Mouse (Mus musculus): ENCODE measurements around the gene Prkce. TPM values are rescaled to one million over a fixed set of nuclear protein-coding genes. Genes with fewer than 3 reads are reported as not detected.

Gene Prkce
- total RNA-seq, 2 experiments from 2014 or later: 8.7 TPM

- no peak for DNase-seq
- intact Hi-C loops (cut with DNase I; ENCODE audit: low total_unique reads): no loop called here
Observed at GRCm38 (mm10) chr17:86170164-86170958, 2.8 kb downstream of the Prkce start.

GRCm38 (mm10) chr17:86175516-86175915 lies 7.9 kb downstream of the Prkce start:
- intact Hi-C loops (cut with DNase I; ENCODE audit: low total_unique reads): no loop called here
- no peak for DNase-seq

- no peak for DNase-seq
- intact Hi-C loops (cut with DNase I; ENCODE audit: low total_unique reads): no loop called here
Observed at GRCm38 (mm10) chr17:86176722-86177121, 9.1 kb downstream of the Prkce start.

DNA sequence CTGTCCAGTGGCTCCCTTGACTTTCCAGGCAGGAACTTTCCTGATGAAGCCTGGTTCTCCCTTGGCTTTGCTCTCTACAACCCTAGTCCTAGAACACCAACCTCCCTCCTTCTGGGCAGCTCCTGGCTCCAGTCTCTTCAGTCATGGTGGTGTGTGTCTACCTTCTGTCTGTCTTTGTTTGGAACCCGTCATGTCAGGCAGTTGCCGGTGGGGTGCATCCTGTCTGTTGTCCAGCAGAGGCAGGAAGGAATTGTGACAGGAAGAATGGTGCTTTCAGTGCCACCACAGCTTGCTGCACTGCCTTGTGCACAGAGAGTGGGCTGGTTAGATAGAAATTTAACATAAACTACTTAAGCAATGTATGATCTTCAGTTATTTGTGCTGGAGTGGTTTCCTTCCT lies 16.2 kb downstream of the Prkce start:
- intact Hi-C loops (cut with DNase I; ENCODE audit: low total_unique reads): no loop called here
- DNase-seq: no peak

DNA sequence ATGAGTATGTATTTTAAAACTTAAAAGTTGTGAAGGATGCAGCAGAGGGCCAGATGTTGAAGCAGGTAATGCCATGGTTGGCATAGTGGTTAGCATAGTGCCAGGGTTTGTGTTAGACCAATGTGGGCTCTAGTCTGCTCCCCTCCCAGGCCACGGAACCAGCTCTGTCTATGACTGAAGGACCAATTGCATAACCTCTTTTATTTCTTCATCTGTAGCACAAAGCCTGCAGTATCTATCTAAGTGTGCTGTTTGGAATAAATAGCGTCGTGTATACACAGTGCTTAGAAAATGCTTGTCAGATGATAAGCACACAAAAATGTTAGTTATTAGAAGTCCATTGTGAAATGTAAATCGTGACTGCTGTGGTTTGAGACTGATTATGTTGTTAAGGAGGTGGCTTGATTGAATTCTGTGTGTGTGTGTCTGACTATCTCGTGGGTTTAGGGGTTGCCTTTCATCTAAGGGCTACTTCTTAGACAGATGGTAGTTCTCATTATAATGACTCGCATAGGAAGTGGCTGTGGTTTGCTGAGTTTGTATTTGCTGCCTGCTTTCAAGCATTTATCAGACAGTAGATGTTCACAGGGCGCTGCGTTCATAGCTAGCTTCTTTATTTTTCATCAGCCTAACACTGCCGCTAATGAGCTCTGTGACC lies 17.1 kb downstream of the Prkce start:
- intact Hi-C loops (cut with DNase I; ENCODE audit: low total_unique reads): no loop called here
- DNase-seq: no peak

GRCm38 (mm10) chr17:86185584-86185983 lies 18.0 kb downstream of the Prkce start:
- no peak for DNase-seq
- intact Hi-C loops (cut with DNase I; ENCODE audit: low total_unique reads): no loop called here

- no peak for DNase-seq
- intact Hi-C loops (cut with DNase I; ENCODE audit: low total_unique reads): no loop called here
Observed at GRCm38 (mm10) chr17:86187777-86188176, 20.2 kb downstream of the Prkce start.

- DNase-seq: no peak
- intact Hi-C loops (cut with DNase I; ENCODE audit: low total_unique reads): no loop called here
Observed at GRCm38 (mm10) chr17:86193979-86194378, 26.4 kb downstream of the Prkce start.

- intact Hi-C loops (cut with DNase I; ENCODE audit: low total_unique reads): no loop called here
- DNase-seq: no peak
Observed at GRCm38 (mm10) chr17:86194921-86195320, 27.3 kb downstream of the Prkce start.

- DNase-seq: no peak
- intact Hi-C loops (cut with DNase I; ENCODE audit: low total_unique reads): no loop called here
Observed at GRCm38 (mm10) chr17:86198496-86199465, 31.2 kb downstream of the Prkce start.

GRCm38 (mm10) chr17:86201981-86202380 lies 34.4 kb downstream of the Prkce start:
- DNase-seq: no peak
- intact Hi-C loops (cut with DNase I; ENCODE audit: low total_unique reads): no loop called here

DNA sequence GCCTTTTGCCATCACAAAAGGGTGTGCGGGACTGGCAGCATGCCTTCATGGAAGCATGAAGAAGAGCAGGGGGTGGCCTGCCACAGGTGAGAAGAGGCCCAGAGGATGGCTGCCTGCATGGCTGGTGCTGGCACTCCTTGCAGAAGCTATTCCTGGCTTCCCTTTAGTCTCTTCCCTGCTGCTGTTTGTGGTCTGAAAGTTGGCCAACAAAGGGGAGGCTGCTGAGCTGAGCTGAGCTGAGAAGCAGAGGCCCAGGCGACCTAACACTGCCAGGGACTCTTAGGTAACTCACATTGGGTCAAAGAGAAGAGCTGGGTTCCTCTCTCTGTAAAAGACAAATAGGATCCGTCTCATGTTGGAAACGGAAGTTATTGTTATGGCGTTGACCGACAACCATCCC lies 35.4 kb downstream of the Prkce start:
- DNase-seq: peak; percentile 26
- intact Hi-C loops (cut with DNase I; ENCODE audit: low total_unique reads): no loop called here

DNA sequence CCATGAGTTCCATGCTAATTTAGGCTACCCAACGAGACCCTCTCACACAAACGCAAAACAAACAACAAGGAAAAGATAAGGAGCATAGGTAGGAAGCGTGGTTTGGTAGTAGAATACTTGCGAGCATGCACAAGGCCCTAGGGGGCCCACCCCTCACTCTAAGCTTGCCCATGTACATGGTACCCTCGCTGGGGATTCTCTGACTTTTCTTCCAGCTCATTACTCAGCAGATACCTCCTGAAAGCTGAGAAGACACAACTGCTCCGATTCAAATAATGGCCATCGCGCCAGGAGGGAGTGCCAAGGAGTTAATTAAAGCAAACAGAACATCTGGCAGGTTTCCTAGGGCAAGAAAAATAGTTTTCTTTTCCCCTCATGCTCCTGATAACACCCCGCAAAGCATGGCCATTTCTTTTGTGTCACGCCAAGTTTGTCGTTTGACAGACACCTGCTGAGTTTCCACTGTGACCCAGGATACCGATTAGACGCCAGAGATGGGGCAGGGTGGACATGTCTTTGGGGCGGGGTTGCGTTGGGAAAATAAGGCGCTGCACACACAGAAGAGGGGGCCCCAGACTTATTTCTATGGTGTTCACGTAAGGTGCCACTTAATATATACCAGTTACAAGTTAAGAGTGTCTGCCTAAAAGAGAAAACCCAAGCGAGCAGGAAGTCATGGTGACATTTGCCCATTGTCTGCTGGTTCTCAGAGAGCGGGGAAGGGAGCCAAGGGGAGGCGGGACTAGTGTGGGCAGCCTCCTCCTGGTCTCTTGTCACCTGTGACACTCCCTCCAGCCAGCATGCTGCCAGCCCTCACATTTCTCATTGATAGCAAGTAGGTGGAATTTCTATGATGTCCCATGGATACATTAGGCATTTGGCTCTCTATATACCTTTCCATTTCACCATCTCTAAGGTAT lies 36.2 kb downstream of the Prkce start:
- DNase-seq: no peak
- intact Hi-C loops (cut with DNase I; ENCODE audit: low total_unique reads): no loop called here

DNA sequence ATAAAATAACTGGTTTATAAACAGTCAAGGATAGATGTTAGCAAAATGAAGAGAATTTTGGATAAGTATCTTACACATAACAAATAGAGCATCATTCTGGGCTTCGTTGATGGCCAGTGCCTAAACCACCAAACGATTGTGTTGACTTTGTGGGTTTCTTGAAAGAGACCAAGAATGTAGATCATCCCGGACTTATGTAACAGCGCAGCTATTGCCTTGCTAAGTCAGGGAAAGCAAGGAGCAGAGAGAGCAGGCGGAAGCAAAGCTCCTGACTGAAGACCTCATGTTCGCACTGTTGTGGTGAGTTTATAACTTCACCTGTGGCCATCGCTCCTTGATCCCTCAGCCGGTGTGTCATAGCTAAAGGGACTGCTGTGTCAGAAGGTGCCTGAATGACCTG lies 38.7 kb downstream of the Prkce start:
- intact Hi-C loops (cut with DNase I; ENCODE audit: low total_unique reads): no loop called here
- no peak for DNase-seq

DNA sequence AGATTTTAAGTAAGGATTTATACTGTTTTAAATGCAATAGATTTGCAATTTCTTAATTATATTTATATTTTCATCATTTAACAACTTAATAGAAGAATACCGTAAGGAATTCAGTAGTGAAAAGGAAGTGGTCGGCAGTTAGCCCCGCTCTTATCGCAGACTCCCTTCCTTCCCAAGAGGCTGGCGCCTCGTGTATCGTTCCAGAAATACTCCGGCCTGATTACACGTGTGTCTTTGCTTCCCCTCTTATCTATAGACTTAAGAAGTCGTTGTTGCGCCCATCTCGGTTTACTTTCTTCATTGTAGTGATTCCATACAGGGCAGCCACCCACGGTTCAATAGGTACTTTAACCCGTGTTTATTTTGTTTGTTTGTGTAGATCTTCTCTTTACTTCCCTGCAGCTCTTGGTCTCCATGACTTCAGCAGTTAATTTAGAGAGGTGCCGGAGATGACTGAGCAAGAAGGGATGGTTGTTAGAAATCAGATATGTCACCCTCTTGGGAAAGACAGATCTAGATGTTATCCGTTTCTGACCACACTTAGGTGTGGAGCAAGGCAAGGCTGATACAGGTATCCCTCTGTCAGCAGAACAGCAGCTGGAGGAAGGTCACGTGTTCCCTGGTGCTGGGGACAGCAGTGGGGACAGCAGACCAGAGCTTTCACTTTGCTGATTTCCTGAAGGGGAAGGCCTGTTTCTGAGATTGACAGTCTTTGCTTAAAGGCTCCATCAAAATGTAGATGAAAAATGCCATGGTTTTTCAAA lies 40.7 kb downstream of the Prkce start:
- DNase-seq: no peak
- intact Hi-C loops (cut with DNase I; ENCODE audit: low total_unique reads): no loop called here

- intact Hi-C loops (cut with DNase I; ENCODE audit: low total_unique reads): no loop called here
- DNase-seq: no peak
Observed at GRCm38 (mm10) chr17:86208821-86209186, 41.2 kb downstream of the Prkce start.

DNA sequence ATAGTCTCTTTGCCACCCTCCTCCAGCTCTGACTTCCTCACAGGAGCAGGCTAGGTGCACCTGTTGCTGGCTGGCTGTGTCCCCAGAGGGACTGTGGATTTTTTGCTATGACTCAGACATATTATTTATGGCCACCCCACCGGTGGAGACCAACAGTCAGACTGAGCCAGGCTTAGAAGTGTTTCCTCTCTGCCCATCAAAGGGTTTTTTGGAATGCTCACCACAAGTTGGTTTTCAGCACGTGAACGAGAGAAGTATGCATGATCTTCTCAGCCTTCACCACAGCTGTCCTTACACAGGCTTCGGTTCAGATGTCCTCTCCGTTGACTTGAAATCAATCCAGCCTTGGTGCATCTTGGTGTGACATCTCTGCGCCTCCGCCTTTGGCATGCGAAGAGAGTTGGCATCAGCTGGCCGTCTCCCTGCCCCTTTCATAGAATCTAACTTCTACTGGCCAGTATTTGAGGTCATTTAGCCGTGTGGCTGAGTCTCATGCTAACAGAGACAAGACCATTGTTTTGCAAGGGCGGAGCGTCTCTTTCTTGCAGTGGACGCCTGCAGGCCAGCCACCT lies 42.2 kb downstream of the Prkce start:
- intact Hi-C loops (cut with DNase I; ENCODE audit: low total_unique reads): no loop called here
- DNase-seq: peak; percentile 50

- no peak for DNase-seq
- intact Hi-C loops (cut with DNase I; ENCODE audit: low total_unique reads): no loop called here
Observed at GRCm38 (mm10) chr17:86212204-86212603, 44.6 kb downstream of the Prkce start.
